Mouse (Mus musculus) erythroblast, embryonic 14.5 days (primary cell): ENCODE measurements around the gene Pla2g4c. TPM values are rescaled to one million over a fixed set of nuclear protein-coding genes. Genes with fewer than 3 reads are reported as not detected.

Experiments
- H3K27me3 ChIP-seq: 2 replicates; pipeline ENCODE4 v1.6.1; 2012; ENCODE audit warnings: inconsistent platforms; ENCODE audit not compliant: control insufficient read depth
- H3K36me3 ChIP-seq: 2 replicates; pipeline ENCODE4 v1.6.1; 2012; ENCODE audit warnings: mild to moderate bottlenecking, inconsistent platforms; ENCODE audit not compliant: control insufficient read depth
- H3K4me1 ChIP-seq: 2 replicates; pipeline ENCODE4 v1.6.1; 2012; ENCODE audit warnings: inconsistent platforms; ENCODE audit not compliant: control insufficient read depth
- H3K4me3 ChIP-seq: replicated peaks from 2 replicates; pipeline ENCODE3; 2012; ENCODE audit warnings: moderate library complexity, mild to moderate bottlenecking, inconsistent platforms
- H3K9me3 ChIP-seq: 2 replicates; pipeline ENCODE4 v1.6.1; 2012; ENCODE audit warnings: low read length, inconsistent platforms, mixed read lengths; ENCODE audit not compliant: control insufficient read depth
- GATA1 ChIP-seq: IDR thresholded peaks from 2 replicates; pipeline ENCODE4 v1.6.1; 2012; ENCODE audit warnings: low read length, inconsistent platforms, mixed read lengths
- TAL1 ChIP-seq: IDR thresholded peaks from 3 replicates; pipeline ENCODE4 v1.6.1; 2012; ENCODE audit warnings: low read length, inconsistent platforms, mixed read lengths
- polyA plus RNA-seq: library from polyadenylated mRNA; stranded (reverse); fragments of >175 nt; gene quantifications from 2 replicates; pipeline ENCODE4 v1.2.3, GENCODE M21; 2012

Pla2g4c gene
- polyA plus RNA-seq, 1 experiment: 0.06 TPM

DNA sequence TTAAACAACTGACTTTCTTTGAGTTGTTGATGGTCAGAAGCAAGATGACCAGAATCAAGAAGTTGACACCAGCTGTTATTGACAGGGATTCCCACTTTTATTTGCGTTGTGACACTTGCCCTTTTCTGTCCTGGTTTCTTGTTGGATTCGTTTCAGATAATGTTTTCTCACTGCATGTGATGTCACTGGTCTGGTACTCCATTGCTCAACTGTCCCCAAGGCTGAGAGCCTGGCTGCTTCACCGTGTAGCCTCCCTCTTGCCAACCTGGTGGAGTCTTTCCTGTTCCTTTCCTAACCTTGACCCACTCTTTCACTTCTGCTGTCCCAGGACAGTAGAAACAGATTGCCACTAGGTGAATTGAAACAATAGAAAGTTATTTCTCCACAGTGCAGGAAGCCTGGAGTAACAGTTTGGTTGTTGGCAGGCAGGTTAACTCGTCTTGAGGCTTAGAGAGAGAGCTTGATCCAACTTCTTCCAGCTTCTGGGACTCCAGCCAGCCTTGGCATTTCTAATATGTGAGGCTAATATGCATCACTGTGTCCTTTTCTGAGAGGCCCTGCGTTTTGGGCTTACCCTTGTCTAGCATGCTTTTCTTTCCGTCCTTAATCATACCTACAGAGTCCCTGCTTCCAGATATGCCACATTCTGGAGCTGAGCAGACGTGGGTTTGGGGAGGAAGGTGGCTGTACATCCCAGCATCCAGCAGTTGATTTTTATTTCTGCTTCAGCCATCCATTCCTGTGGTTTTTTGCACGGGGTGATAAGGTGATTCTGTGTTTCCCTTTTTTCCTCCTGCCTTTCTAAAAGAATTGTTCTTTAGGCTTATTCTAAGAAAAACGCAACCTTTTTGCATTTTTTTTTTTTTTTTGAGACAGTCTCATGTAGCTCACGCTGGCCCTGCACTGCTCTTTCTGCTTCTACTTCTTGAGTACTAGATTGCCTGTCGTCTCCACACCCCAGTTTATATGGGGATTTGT is 30.3 kb upstream of the Pla2g4c start:
- Histone ChIP-seq H3K9me3 (no peaks in the 10 kb centered on the region), H3K4me3 (no peak overlapping the region), H3K36me3 (peaks cover 100% of the 10 kb centered on the region), H3K4me1 (no peaks in the 10 kb centered on the region), H3K27me3 (no peaks in the 10 kb centered on the region)
- no peak for TF ChIP-seq GATA1
- TF ChIP-seq TAL1: no peak

DNA sequence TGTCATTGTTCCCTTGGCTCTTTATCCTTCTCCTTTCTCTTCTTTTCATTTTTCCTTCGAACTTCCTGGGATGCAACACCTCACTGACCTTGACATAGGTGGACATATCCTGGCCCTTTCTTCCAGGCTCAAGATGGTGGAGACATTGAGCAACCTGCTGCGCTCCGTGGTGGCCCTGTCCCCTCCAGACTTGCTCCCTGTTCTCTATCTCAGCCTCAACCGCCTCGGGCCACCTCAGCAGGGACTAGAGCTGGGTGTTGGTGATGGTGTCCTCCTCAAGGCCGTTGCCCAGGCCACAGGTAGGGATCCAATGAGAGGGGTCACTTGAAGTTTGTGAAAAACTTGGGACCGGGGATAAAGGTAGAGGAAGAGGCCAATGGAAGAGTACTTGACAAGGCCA is 29.2 kb upstream of the Pla2g4c start:
- TF ChIP-seq GATA1: no peak
- TF ChIP-seq TAL1: no peak
- H3K4me3 ChIP-seq: no peak overlapping the region
- H3K4me1 ChIP-seq: no peaks in the 10 kb centered on the region
- H3K9me3 ChIP-seq: no peaks in the 10 kb centered on the region
- H3K27me3 ChIP-seq: no peaks in the 10 kb centered on the region
- H3K36me3 ChIP-seq: peaks cover 100% of the 10 kb centered on the region

DNA sequence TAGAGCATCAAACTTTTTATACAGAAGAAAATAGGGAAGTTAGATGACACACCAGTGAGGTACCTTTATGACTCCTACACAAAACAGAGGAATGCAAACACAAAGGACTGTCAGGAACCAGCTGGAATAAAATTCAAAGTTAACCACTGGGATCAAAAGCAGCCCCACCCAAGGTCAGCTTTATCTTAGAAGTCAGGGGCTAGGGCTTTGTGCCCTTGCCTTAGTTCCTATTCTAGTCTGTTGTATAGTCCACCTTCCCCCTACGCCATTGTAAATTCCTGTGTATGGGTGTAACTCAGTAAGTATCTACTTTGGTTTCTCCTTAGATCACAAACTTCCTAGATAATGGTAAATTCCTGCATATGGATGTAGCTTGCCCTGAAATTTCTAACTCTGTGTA is 26.8 kb upstream of the Pla2g4c start:
- no peaks in the 10 kb centered on the region for H3K27me3 ChIP-seq
- H3K4me1 ChIP-seq: no peaks in the 10 kb centered on the region
- no peak overlapping the region for H3K4me3 ChIP-seq
- TF ChIP-seq GATA1 (no peak), TAL1 (no peak)
- H3K9me3 ChIP-seq: no peaks in the 10 kb centered on the region
- H3K36me3 ChIP-seq: peaks cover 100% of the 10 kb centered on the region

DNA sequence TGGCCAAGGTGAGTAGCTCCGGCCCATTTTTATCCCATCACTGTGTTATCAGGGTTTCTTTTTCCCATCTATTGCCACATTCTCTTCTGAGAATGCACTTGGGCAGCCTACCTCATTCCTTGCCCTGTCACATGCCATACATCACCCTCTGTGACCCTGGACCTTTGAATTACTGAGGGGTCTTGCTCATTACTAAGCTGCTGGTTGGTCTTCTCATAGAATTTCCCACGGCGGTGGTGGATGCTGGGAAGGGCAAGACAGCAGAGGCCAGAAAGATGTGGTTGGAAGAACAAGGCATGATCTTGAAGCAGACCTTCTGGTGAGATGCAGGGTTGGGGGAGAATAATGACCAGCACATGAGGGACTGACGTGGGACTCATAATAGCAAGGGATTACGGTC is 25.6 kb upstream of the Pla2g4c start:
- TF ChIP-seq TAL1 (no peak), GATA1 (no peak)
- Histone ChIP-seq H3K4me1 (no peaks in the 10 kb centered on the region), H3K9me3 (no peaks in the 10 kb centered on the region), H3K4me3 (no peak overlapping the region), H3K36me3 (peaks cover 100% of the 10 kb centered on the region), H3K27me3 (no peaks in the 10 kb centered on the region)

DNA sequence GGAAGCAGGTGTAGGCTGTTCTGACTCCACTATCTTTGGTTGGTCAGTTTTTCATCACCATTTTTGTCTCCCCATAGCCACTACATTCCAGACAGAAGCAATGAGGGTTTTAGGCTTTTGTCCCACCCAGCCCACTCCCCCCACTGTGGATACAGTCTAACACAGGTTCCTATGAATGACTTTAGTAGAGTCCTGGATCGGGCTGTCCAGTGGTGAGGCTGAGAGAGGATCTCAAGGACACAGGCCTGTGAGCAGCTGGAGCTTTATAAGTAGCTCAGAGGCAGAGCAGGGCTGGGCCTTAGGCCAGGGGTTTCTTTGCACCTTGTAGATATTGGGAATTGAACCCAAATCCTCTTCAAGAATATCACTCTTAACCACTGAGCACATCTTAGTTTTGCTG is 22.8 kb upstream of the Pla2g4c start:
- H3K4me1 ChIP-seq: no peaks in the 10 kb centered on the region
- TF ChIP-seq GATA1 (no peak), TAL1 (no peak)
- H3K4me3 ChIP-seq: no peak overlapping the region
- peaks cover 100% of the 10 kb centered on the region for H3K36me3 ChIP-seq
- H3K9me3 ChIP-seq: no peaks in the 10 kb centered on the region
- H3K27me3 ChIP-seq: no peaks in the 10 kb centered on the region

DNA sequence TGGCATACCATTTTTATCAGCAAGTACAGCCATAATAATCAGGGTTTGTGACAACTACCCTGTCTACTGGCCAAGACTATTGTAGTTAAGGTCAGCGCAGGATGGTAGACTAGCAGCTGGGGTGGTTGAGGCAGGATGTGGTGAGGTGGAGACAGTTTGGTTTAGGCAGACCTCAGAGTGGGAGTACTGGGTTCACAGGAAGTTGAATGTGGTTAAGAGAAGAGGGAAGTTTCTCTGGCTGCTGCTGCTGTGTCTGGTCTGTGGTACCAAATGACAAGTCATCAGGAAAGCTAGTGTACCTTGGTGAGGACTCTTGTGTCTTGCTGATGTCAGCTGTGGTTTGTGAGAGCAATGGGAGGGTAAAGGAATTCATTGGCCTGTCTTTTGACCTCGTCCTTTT is 21.7 kb upstream of the Pla2g4c start:
- TF ChIP-seq TAL1 (no peak), GATA1 (no peak)
- H3K9me3 ChIP-seq: no peaks in the 10 kb centered on the region
- no peaks in the 10 kb centered on the region for H3K27me3 ChIP-seq
- H3K4me3 ChIP-seq: no peak overlapping the region
- H3K36me3 ChIP-seq: peaks cover 100% of the 10 kb centered on the region
- no peaks in the 10 kb centered on the region for H3K4me1 ChIP-seq

DNA sequence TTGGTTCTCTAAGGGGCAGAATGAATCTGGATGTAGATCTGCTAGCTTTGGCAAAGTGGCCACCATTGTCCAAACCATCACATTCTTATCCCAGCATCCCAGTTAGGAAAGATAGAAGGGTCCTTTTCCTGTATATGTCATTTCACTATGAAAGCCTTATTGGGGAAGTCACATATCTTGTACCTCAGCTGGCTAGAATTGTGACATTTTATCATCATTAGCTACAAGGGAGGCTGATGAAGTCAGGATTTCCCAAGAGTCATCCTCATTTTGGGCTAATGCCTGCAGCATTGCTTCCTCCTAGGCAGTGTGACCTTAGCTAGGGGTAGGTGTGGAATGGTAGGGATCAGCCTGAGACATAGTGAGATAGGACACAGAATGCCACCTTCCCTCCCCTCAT is 21.1 kb upstream of the Pla2g4c start:
- no peaks in the 10 kb centered on the region for H3K9me3 ChIP-seq
- peaks cover 4% of the 10 kb centered on the region for H3K4me1 ChIP-seq

DNA sequence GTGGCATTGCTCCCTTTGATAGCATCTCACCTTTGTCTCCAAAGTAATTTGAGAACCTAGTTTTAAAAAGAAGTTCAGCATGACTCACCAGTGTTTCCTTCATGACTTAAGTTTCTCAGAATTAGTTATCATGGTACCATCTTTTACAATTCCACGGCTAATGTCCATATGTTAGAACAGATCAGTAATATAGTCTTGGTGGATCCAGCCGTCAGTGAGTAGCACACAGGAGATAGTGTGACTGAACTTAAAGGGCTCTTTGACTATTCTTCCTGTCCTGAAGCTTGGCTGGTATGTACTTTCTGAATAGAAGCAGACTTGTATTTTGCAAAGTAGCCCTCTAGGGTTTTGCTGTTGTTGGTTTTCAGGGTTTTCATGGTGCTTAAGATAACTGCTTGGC is 15.0 kb upstream of the Pla2g4c start:
- TF ChIP-seq GATA1: no peak
- no peak for TF ChIP-seq TAL1
- peaks cover 31% of the 10 kb centered on the region for H3K4me1 ChIP-seq
- peaks cover 99% of the 10 kb centered on the region for H3K36me3 ChIP-seq
- no peaks in the 10 kb centered on the region for H3K9me3 ChIP-seq
- no peak overlapping the region for H3K4me3 ChIP-seq
- H3K27me3 ChIP-seq: no peaks in the 10 kb centered on the region

More for the DNA sequence above, 21.1 kb upstream of the Pla2g4c start:
- TF ChIP-seq TAL1 (no peak), GATA1 (no peak)
- H3K4me3 ChIP-seq: no peak overlapping the region
- H3K36me3 ChIP-seq: peaks cover 100% of the 10 kb centered on the region
- H3K27me3 ChIP-seq: no peaks in the 10 kb centered on the region

DNA sequence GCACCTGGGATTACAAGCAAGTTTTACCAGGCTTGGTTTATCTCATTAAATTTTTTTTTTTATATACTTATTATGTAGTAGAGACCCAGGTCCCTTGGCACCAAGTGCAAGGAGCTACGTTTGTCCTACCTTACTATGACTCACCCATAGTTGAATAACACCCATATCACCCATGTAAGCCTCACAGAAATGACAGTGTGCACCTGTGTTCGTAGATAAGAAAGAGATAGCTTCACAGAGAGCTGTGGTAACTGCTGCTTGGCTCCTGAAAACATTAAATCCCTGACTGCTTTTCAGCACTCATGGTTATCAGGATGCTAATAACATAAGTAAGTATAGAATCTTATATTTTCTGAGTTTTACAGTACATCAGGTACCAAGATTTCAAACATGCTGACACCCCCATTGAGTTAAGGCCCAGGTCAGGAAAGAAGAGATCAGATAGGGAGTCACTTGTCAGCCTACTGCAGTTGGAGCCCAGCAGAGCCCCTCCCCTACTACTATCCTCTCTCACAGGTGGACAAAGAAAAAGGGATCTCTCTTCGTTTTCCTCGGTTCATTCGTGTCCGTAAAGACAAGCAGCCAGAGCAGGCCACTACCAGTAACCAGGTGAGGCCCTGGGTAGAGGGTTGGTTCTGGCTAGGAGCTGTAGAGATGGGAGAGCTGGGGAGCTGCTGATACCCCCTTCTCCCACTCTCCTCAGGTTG is 13.8 kb upstream of the Pla2g4c start:
- peaks cover 97% of the 10 kb centered on the region for H3K36me3 ChIP-seq
- H3K4me1 ChIP-seq: peaks cover 31% of the 10 kb centered on the region
- H3K27me3 ChIP-seq: no peaks in the 10 kb centered on the region
- TF ChIP-seq TAL1 (peak; percentile 37; the same call in 1 of the 3 replicates), GATA1 (no peak)
- no peak overlapping the region for H3K4me3 ChIP-seq
- no peaks in the 10 kb centered on the region for H3K9me3 ChIP-seq
